Mouse (Mus musculus): ENCODE results near the gene Hsd17b14.
"Not testable (repeated sequence)": the region's sequence is repeated elsewhere in the genome, so short reads cannot be mapped to it uniquely, and the experiment has no call there.

Gene Hsd17b14

GRCm38 (mm10) chr7:45527169-45527568, 27.5 kb upstream of the Hsd17b14 start:
- not testable (repeated sequence) for DNase-seq (ENCODE audit: extremely low read depth, low read depth)

DNA sequence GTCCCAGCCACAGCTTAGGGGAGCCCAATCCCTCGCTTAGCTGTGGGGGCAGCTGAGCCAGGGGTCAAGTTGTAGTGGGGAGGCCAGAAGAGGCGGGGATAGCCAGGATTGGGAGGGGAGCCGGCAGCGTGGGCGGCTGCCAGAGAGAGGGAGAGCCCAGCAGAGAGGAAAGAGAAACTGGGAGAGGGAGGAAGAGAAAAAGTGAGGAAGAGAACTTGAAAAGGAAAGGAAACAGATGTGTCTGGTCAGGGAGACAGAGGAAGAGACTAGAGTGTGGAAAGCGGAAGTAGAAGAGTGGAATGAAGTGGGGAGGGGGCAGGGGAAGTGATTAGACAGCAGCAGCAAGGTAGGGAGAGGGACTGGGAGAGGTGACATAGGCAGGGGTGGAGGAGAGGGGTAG, 25.2 kb upstream of the Hsd17b14 start:
- no peak for DNase-seq (ENCODE audit: extremely low read depth, low read depth)

- DNase-seq (ENCODE audit: extremely low read depth, low read depth): no peak
These were observed 24.1 kb upstream of the Hsd17b14 start for GRCm38 (mm10) chr7:45530643-45531042.

DNA sequence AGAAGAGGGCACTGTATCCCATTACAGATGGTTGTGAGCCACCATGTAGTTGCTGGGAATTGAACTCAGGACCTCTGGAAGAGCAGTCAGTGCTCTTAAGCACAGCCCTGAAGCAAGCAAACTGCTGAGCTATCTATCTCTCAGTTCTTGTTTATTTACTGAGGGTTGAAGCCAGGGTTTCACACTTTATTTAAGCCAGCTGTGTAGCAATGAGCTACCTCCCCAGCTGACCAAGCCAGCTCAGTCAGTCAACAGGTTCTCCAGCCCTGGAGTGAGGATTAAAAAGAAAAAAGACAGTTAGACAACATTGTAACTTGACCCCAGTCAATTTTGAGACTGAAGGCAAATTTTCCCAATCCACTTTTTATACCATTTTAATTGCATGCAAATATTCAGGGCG, 19.0 kb upstream of the Hsd17b14 start:
- DNase-seq (ENCODE audit: extremely low read depth, low read depth): no peak

DNA sequence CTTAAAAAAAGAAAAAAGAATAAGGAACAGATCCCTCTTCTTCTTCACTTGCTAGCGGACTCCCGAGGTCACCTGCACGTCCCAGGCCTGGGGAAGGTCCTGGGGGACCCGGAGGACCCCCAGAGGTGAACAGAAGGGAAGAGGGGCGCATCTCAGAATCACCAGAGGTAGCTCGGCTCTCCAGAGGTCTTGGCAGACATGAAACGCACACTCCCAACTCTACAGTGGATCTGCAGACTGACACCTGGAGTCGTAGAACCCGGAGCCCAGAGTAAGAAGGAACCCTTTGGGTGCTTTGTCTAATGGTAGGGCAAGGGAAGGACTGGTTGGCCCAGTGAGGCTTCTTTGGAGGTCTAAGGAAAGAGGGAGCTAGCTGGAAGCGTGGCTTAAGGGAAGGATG, 17.1 kb upstream of the Hsd17b14 start:
- DNase-seq (ENCODE audit: extremely low read depth, low read depth): no peak

DNA sequence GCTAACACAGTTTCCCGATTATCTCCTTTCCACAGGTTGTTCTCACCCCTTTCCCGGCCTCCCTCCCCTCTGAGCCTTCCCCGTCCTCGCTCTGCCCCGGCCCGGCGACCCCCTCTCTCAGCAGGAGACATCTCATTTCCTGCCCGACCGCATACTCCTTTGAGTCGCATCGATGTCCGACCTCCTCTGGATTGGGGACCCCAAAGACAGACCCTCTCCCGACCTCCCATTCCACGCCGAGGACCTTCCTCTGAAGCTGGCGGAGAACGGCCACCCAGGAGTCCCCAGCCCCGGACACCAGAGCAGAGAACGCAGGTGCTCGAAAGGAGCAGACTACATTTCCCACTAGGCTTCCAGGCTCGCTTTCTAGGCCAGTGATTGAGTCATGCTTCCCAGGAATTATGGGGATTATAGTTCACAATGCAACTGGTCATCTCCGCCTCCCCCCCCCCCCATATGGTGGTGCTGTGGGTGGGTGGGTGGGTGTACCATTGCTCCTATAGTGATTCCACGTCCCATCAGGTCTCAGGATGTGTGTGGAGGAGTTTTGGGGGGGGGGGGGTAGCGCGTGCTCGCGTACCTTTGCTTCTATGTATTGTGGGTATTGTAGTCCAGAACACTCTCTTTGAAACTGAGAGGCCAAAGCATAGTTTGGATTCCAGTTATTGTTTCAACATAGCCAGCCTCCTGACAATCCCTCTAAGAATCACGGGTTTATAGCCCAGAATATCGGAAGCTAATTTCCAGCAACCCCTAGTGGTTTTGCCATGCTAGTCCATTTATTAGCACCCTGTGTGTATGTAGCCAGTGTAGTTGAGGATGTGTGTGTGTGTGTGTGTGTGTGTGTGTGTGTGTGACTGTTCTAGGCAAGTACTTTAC, 16.3 kb upstream of the Hsd17b14 start:
- DNase-seq (ENCODE audit: extremely low read depth, low read depth): no peak

- DNase-seq (ENCODE audit: extremely low read depth, low read depth): no peak
These were observed 15.6 kb upstream of the Hsd17b14 start for GRCm38 (mm10) chr7:45539095-45539494.

GRCm38 (mm10) chr7:45540213-45540612, 14.5 kb upstream of the Hsd17b14 start:
- DNase-seq (ENCODE audit: extremely low read depth, low read depth): no peak

DNA sequence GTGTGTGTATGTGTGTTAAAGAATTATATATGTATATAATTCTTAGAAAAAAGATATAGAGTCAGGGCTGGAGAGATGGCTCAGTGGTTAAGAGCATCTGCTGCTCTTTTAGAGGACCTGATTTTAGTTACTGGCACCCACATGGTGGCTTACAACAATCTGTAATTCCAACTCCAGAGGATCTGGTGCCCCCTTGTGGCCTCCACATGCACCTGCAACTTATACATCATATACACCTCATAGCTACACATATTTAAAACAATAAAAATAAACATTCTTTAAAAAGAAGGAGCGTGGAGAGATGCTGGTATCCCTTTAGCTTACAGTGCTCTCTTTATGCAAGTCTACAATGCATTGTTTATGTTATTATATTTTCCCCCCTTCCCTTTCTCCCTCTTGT, 10.2 kb upstream of the Hsd17b14 start:
- no peak for DNase-seq (ENCODE audit: extremely low read depth, low read depth)

- DNase-seq (ENCODE audit: extremely low read depth, low read depth): no peak
These were observed 4.9 kb upstream of the Hsd17b14 start for GRCm38 (mm10) chr7:45549641-45550436.

DNA sequence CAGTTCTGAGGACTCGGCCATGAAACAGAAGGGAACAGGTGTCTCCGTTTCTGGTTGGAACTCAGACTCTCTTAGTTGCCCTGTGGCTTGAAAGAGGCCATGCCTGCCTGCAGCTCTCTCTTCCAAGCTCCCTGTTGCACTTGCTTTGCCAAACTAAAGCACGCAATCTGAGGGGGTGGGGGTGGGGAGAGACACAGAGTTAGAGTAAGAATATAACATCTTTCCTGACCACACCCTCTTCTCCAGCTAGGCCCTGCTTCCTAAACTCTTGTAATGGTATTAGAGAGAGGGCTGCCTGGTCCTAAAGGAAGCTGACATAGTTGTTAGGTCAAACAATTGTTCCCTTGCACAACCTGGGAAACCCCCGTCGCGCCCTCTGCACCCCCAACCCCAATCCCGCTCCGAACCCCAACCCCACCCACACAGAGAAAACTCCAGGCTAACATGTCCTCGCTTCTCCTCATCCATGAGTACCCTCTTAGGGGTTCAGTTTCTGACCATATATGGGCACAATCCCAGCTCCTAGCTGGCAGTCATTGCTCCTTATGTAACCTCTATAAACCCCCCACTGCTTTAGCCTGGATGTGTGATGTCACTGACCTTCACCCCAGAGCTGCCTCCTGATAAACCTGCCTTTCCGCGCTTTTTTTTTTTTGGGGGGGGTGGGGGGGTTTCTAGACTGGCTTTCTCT, 3.7 kb upstream of the Hsd17b14 start:
- no peak for DNase-seq (ENCODE audit: extremely low read depth, low read depth)

GRCm38 (mm10) chr7:45551512-45551883, 3.2 kb upstream of the Hsd17b14 start:
- no peak for DNase-seq (ENCODE audit: extremely low read depth, low read depth)

- DNase-seq (ENCODE audit: extremely low read depth, low read depth): no peak
These were observed 1.2 kb upstream of the Hsd17b14 start for GRCm38 (mm10) chr7:45553519-45553918.

DNA sequence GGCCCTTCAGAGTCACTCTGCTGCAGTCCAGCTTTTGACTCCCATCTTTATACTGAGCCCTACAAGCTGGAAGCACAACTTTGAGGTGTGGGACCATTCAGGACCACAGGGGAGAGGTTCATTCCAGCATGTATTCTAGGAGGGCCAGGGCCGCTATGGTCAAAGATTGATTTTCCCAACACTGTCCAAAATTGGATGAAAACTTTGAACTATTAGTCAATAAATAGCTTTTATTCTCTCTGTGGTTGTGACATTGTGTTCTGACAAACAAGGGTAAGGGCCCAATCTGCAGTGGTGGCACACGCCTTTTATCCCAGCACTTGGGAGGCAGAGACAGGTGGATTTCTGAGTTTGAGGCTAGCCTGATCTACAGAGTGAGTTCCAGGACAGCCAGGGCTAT, 703 bp upstream of the Hsd17b14 start:
- DNase-seq (ENCODE audit: extremely low read depth, low read depth): no peak

DNA sequence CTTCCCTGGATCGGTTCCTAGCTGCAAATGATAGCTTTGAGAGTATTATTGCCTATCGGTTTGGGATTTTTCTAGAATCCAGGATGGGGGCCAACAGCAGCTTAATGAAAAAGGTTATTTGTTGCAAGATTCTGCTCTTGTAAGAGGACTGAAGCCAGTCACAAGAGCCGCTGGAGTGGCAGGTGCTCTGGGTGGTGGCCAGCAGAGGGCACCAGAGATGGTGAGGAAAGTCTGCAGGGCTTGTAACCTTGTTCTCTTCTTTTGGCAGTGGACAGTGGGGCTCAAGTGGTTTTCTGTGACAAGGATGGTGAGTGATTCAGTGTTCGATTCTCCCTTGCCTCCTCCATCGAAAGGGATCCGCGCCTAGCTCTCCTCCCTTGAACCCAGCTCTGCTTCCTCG, 1.1 kb downstream of the Hsd17b14 start:
- no peak for DNase-seq (ENCODE audit: extremely low read depth, low read depth)

GRCm38 (mm10) chr7:45558907-45559306, 4.2 kb downstream of the Hsd17b14 start:
- DNase-seq (ENCODE audit: extremely low read depth, low read depth): no peak

GRCm38 (mm10) chr7:45560241-45560640, 5.5 kb downstream of the Hsd17b14 start:
- no peak for DNase-seq (ENCODE audit: extremely low read depth, low read depth)

GRCm38 (mm10) chr7:45560843-45561623, 6.3 kb downstream of the Hsd17b14 start:
- DNase-seq (ENCODE audit: extremely low read depth, low read depth): no peak

DNA sequence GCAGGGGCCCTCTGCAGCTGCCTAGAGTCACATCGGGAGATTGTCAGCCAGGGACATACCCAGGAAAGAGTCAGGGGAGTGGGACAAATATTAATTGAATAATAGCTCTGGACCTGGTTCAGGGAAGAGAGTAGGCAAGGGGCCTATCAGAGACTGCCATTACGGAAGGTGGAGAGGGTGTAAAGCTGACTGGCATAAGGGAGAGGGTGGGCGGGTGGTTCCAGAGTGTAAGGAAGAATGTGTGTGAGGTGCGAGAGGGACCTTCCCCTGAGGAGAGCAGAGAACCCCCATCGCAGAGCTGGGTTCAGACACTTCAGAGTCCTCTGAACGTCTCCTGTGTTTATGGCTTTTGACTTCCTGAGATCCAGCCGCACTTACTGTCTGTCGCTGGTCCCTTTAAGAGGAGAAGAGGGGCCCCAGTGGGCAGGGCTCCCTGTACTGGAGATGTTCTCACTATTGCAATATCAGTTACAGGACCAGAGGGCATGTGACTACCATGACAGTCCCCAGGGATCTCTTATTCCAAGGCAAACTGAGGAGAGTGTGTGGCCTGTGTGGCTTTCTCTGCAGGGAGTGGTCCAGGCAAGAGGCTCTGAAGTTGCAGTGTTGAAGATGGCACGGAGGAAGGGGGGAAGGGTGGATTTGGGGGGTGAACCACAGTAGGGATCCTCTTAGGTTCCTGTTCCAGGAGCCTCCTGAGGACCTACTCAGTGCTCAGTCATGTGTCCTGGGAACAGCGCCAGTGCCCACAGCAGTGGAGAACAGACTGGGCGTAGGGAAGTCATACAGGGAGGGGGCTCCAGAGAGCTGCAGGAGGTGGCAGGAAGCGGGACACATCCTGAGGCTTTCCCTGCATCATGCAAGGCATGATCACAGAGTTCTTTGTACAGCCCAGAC, 7.2 kb downstream of the Hsd17b14 start:
- no peak for DNase-seq (ENCODE audit: extremely low read depth, low read depth)

GRCm38 (mm10) chr7:45564811-45565210, 10.1 kb downstream of the Hsd17b14 start:
- no peak for DNase-seq (ENCODE audit: extremely low read depth, low read depth)
